ENCODE assay signal across 27 mouse cellular contexts in genomic region chr2:69896224-69896581, GRCm38 (mm10). TPM values are rescaled to one million over a fixed set of nuclear protein-coding genes. Genes with fewer than 3 reads are reported as not detected.
A peak's percentile ranks its signal among the peaks of the same experiment; 100 is the strongest.
DNase-seq lines count a peak whose midpoint lies in the region; ATAC-seq and TF ChIP-seq lines count a peak whose summit lies in the region.
"Had no signal": no experiment of that assay in that cellular context is flagged by ENCODE, and none has a peak within 500 bp of the region (broad histone marks: within the 10 kb centered on the region; RNA-seq: fewer than 3 reads in every experiment).

No protein-coding gene starts in this region.

- no peak for TF ChIP-seq CTCF in liver, postnatal 0 days (IDR thresholded peaks at IDR 0.05; ENCODE audit: low read depth)
- TF ChIP-seq CTCF in thymus, adult 2 months (IDR thresholded peaks at IDR 0.05; ENCODE audit: borderline replicate concordance, control insufficient read depth, extremely low read depth, insufficient read depth, low read length, poor library complexity), result no peak

- DNase-seq in liver, embryonic 11.5 days (ENCODE audit: low spot score), result no peak
- DNase-seq in liver, result no peak
- DNase-seq in liver, postnatal 0 days, result no peak
- DNase-seq in retina, embryonic 14.5 days (ENCODE audit: low spot score), result no peak
- no peak for DNase-seq in yolk sac, embryonic 10.5 days (ENCODE audit: low spot score)
- DNase-seq in thymus, adult 2 months, result no peak
- DNase-seq: adrenal gland, postnatal 10 days; cerebellum, adult 11-12 months; gastrocnemius, adult 2 months; gastrocnemius, postnatal 36 days; heart, adult 18-20 months; heart, postnatal 36 days; lung, adult 18-20 months; lung, postnatal 10 days; right cerebral cortex, postnatal 25 days; spleen, adult 18-20 months; thymus, postnatal 25 days had no signal

- TF ChIP-seq POLR2A in thymus, adult 2 months (IDR thresholded peaks at IDR 0.05; ENCODE audit: control insufficient read depth, extremely low read depth, insufficient read depth, low read length, poor library complexity), result no peak

- 73% methylated on average over 4 of the region's 4 CpGs for WGBS in liver, embryonic 11.5 days
- 38% methylated on average over 4 of the region's 4 CpGs for WGBS in liver, embryonic 12.5 days (ENCODE audit: insufficient replicate concordance)
- 65% methylated on average over 4 of the region's 4 CpGs for WGBS in liver, postnatal 0 days (ENCODE audit: insufficient replicate concordance)
- WGBS in thymus, adult 2 months, result 97% methylated on average over 4 of the region's 4 CpGs

- 0 out of 2 replicates have a peak overlapping the region, but pooled peaks have one; percentile 0 for H3K4me2 ChIP-seq in liver, embryonic 11.5 days
- peak overlapping the region; percentile 96 for H3K4me2 ChIP-seq in liver, embryonic 12.5 days
- H3K4me2 ChIP-seq in liver, postnatal 0 days (ENCODE audit: low read depth, low read length), result peak overlapping the region; percentile 98

- H3K9me3 ChIP-seq in liver, embryonic 11.5 days (ENCODE audit: control insufficient read depth, low read length), result no peaks in the 10 kb centered on the region
- no peaks in the 10 kb centered on the region for H3K9me3 ChIP-seq in liver, embryonic 12.5 days (replicated peaks)
- no peaks in the 10 kb centered on the region for H3K9me3 ChIP-seq in liver, postnatal 0 days (ENCODE audit: low read length)
- H3K9me3 ChIP-seq: embryonic facial prominence, embryonic 13.5 days; hindbrain, embryonic 12.5 days; kidney, embryonic 15.5 days; limb, embryonic 12.5 days; midbrain, embryonic 10.5 days had no signal

- H3K27me3 ChIP-seq in liver, embryonic 11.5 days (replicated peaks; ENCODE audit: control insufficient read depth, insufficient read depth, low read length), result no peaks in the 10 kb centered on the region
- no peaks in the 10 kb centered on the region for H3K27me3 ChIP-seq in liver, embryonic 12.5 days (replicated peaks)
- no peaks in the 10 kb centered on the region for H3K27me3 ChIP-seq in liver, postnatal 0 days (ENCODE audit: insufficient read depth, low read length)
- H3K27me3 ChIP-seq in thymus, adult 2 months (ENCODE audit: control insufficient read depth, insufficient read depth, low read length), result no peaks in the 10 kb centered on the region
- H3K27me3 ChIP-seq: embryonic facial prominence, embryonic 13.5 days; hindbrain, embryonic 12.5 days; kidney, embryonic 15.5 days; limb, embryonic 12.5 days had no signal

- no peak for ATAC-seq in liver, embryonic 11.5 days (replicated peaks; ENCODE audit: low FRiP score)
- ATAC-seq in liver, embryonic 12.5 days, result no peak
- ATAC-seq in liver, postnatal 0 days, result no peak
- ATAC-seq in monocyte, adult 5-6 weeks (replicated peaks; ENCODE audit: insufficient number of reproducible peaks, low FRiP score, low TSS enrichment, poor library complexity, severe bottlenecking), result no peak

- no peaks in the 10 kb centered on the region for H3K36me3 ChIP-seq in liver, embryonic 11.5 days (ENCODE audit: control insufficient read depth, insufficient read depth, low read length)
- H3K36me3 ChIP-seq in liver, embryonic 12.5 days, result peaks cover 8% of the 10 kb centered on the region
- H3K36me3 ChIP-seq in liver, postnatal 0 days (replicated peaks; ENCODE audit: insufficient read depth, low read length), result no peaks in the 10 kb centered on the region
- no peaks in the 10 kb centered on the region for H3K36me3 ChIP-seq in thymus, adult 2 months (ENCODE audit: control insufficient read depth, insufficient read depth, low read length)
- H3K36me3 ChIP-seq: hindbrain, embryonic 12.5 days had no signal

- peak; percentile 42; the same call in 1 of the 2 replicates for TF ChIP-seq EP300 in liver, postnatal 0 days (IDR thresholded peaks at IDR 0.05; ENCODE audit: low read depth)

- H3K4me3 ChIP-seq in liver, embryonic 11.5 days (ENCODE audit: low read depth, low read length), result no peak overlapping the region
- H3K4me3 ChIP-seq in liver, embryonic 12.5 days, result no peak overlapping the region
- no peak overlapping the region for H3K4me3 ChIP-seq in liver, postnatal 0 days (ENCODE audit: low read depth, low read length)
- no peak overlapping the region for H3K4me3 ChIP-seq in thymus, adult 2 months (ENCODE audit: control insufficient read depth, insufficient read depth, low read length)

- no peak overlapping the region for H3K9ac ChIP-seq in liver, embryonic 11.5 days (ENCODE audit: low read depth, low read length)
- H3K9ac ChIP-seq in liver, embryonic 12.5 days, result no peak overlapping the region
- H3K9ac ChIP-seq in liver, postnatal 0 days (replicated peaks), result no peak overlapping the region
- H3K9ac ChIP-seq: embryonic facial prominence, embryonic 13.5 days; kidney, embryonic 15.5 days; limb, embryonic 12.5 days had no signal

- peak overlapping the region; percentile 90 for H3K27ac ChIP-seq in liver, embryonic 11.5 days (ENCODE audit: low read depth, low read length)
- H3K27ac ChIP-seq in liver, embryonic 12.5 days, result peak overlapping the region; percentile 79
- peak overlapping the region; percentile 41; the same call in 1 of the 2 replicates for H3K27ac ChIP-seq in liver, postnatal 0 days (ENCODE audit: low read depth)
- H3K27ac ChIP-seq in thymus, adult 2 months (ENCODE audit: control insufficient read depth, insufficient read depth, low read length), result no peak overlapping the region
- H3K27ac ChIP-seq: embryonic facial prominence, embryonic 13.5 days; hindbrain, embryonic 12.5 days; hindbrain, postnatal 0 days; kidney, embryonic 15.5 days; left cerebral cortex, adult 2 months; limb, embryonic 12.5 days; macrophage had no signal

- peaks cover 16% of the 10 kb centered on the region for H3K4me1 ChIP-seq in liver, embryonic 11.5 days (replicated peaks; ENCODE audit: control insufficient read depth, insufficient read depth, low read length)
- peaks cover 34% of the 10 kb centered on the region for H3K4me1 ChIP-seq in liver, embryonic 12.5 days
- H3K4me1 ChIP-seq in liver, postnatal 0 days (ENCODE audit: insufficient read depth), result peaks cover 5% of the 10 kb centered on the region; the same call in 1 of the 2 replicates
- peaks cover 7% of the 10 kb centered on the region for H3K4me1 ChIP-seq in thymus, adult 2 months (replicated peaks; ENCODE audit: control insufficient read depth, insufficient read depth, low read length)

RNA-seq across cellular contexts. Expression of gene Ubr3, which starts 0.8 kb away (rescaled TPM):
- polyA plus RNA-seq in liver, embryonic 11.5 days (2014; fragmentation: Nextera tagmentation; extraction: Ambion mirVana), result 11.3 and 11.5 TPM in 2 replicates
- 7.7 and 9.2 TPM in 2 replicates for polyA plus RNA-seq in liver, embryonic 12.5 days (2016; fragmentation: Nextera tagmentation; extraction: Ambion mirVana)
- polyA plus RNA-seq in liver, postnatal 0 days (2015; fragmentation: Nextera tagmentation; extraction: Ambion mirVana), result 5.7 and 6.0 TPM in 2 replicates
- 45.1 to 118 TPM (median 111 TPM) in 3 replicates for total RNA-seq in monocyte, adult 5-6 weeks (2017)
- 13.7 and 13.9 TPM in 2 replicates for polyA plus RNA-seq in thymus, adult 2 months (2012; rRNA removed)

RNA-seq across cellular contexts. Expression of gene Mettl5, which starts 10.8 kb away (rescaled TPM):
- 67.9 and 68.1 TPM in 2 replicates for polyA plus RNA-seq in liver, embryonic 11.5 days (2014; fragmentation: Nextera tagmentation; extraction: Ambion mirVana)
- polyA plus RNA-seq in liver, embryonic 12.5 days (2016; fragmentation: Nextera tagmentation; extraction: Ambion mirVana), result 46.1 and 47.5 TPM in 2 replicates
- 27.8 and 28.7 TPM in 2 replicates for polyA plus RNA-seq in liver, postnatal 0 days (2015; fragmentation: Nextera tagmentation; extraction: Ambion mirVana)
- total RNA-seq in monocyte, adult 5-6 weeks (2017), result 11.0 to 31.6 TPM (median 23.8 TPM) in 3 replicates
- 4.0 and 4.8 TPM in 2 replicates for polyA plus RNA-seq in thymus, adult 2 months (2012; rRNA removed)

RNA-seq across cellular contexts. Expression of gene Ssb, which starts 34.8 kb away (rescaled TPM):
- polyA plus RNA-seq in liver, embryonic 11.5 days (2014; fragmentation: Nextera tagmentation; extraction: Ambion mirVana), result 317 and 327 TPM in 2 replicates
- 219 and 226 TPM in 2 replicates for polyA plus RNA-seq in liver, embryonic 12.5 days (2016; fragmentation: Nextera tagmentation; extraction: Ambion mirVana)
- polyA plus RNA-seq in liver, postnatal 0 days (2015; fragmentation: Nextera tagmentation; extraction: Ambion mirVana), result 112 and 128 TPM in 2 replicates
- 366 to 443 TPM (median 393 TPM) in 3 replicates for total RNA-seq in monocyte, adult 5-6 weeks (2017)
- 5.4 and 6.9 TPM in 2 replicates for polyA plus RNA-seq in thymus, adult 2 months (2012; rRNA removed)

Comparison
In these comparisons a context has a peak if more than half of its experiments do, and no peak if none do; other contexts are left out.
1. H3K4me2 ChIP-seq: peak in every context shown above with its lines; median percentile 98 in liver, postnatal 0 days; 96 in liver, embryonic 12.5 days; 0 in liver, embryonic 11.5 days.
2. RNA of gene Ssb, which starts 34.8 kb away (polyA plus RNA-seq): 317 to 327 TPM in liver, embryonic 11.5 days, 219 to 226 TPM in liver, embryonic 12.5 days and 112 to 128 TPM in liver, postnatal 0 days; 5.4 to 6.9 TPM in thymus, adult 2 months; every median in the first group is over 10 times any median in the second.